Mouse (Mus musculus) midbrain, embryonic 16.5 days (tissue): ENCODE data around the gene Gpr35. TPM values are rescaled to one million over a fixed set of nuclear protein-coding genes. Genes with fewer than 3 reads are reported as not detected.

Experiments
- ATAC-seq: fragments of 200-750 bp; cut with Nextera tagmentation; 2 replicates; pipeline ENCODE4 v1.8.0; 2017; ENCODE audit warnings: moderate TSS enrichment
- H3K27ac ChIP-seq: fragments of 300-500 bp; sonication (generic); 2 replicates; pipeline ENCODE4 v1.5.1; 2014; ENCODE audit warnings: mild to moderate bottlenecking, low read length, mixed read lengths
- H3K27me3 ChIP-seq: fragments of 300-500 bp; sonication (generic); 2 replicates; pipeline ENCODE4 v1.6.1; 2014; ENCODE audit warnings: low read depth, low read length, mixed read lengths; ENCODE audit not compliant: control insufficient read depth, insufficient read depth
- H3K36me3 ChIP-seq: fragments of 300-500 bp; sonication (generic); 2 replicates; pipeline ENCODE4 v1.6.1; 2014; ENCODE audit warnings: mild to moderate bottlenecking, low read length, moderate library complexity, mixed read lengths; ENCODE audit not compliant: control insufficient read depth, insufficient read depth
- H3K4me1 ChIP-seq: fragments of 300-500 bp; sonication (generic); 2 replicates; pipeline ENCODE4 v1.6.1; 2014; ENCODE audit warnings: mild to moderate bottlenecking, low read length, mixed read lengths; ENCODE audit not compliant: control insufficient read depth, insufficient read depth
- H3K4me2 ChIP-seq: fragments of 300-500 bp; sonication (generic); 2 replicates; pipeline ENCODE4 v1.6.1; 2014; ENCODE audit warnings: mild to moderate bottlenecking, low read length, mixed read lengths
- H3K4me3 ChIP-seq: fragments of 300-500 bp; sonication (generic); 2 replicates; pipeline ENCODE4 v1.5.1; 2014; ENCODE audit warnings: low read depth, mild to moderate bottlenecking, low read length, moderate library complexity, mixed read lengths
- H3K9ac ChIP-seq: fragments of 300-500 bp; sonication (generic); 2 replicates; pipeline ENCODE4 v1.6.1; 2014; ENCODE audit warnings: low read depth, low read length, mixed read lengths
- H3K9me3 ChIP-seq: fragments of 300-500 bp; sonication (generic); replicated peaks from 2 replicates; pipeline ENCODE4 v1.6.1; 2014; ENCODE audit warnings: mild to moderate bottlenecking, low read length, mixed read lengths; ENCODE audit not compliant: control insufficient read depth, poor library complexity, severe bottlenecking
- WGBS: fragments of 180-500 bp; shearing (Covaris S2); extraction: QIAGEN DNeasy Blood & Tissue Kit; methylation state at CpG from one replicate; pipeline ENCODE4 v1.1.7; 2014; 5-methylcytosine and 5-hydroxymethylcytosine counted together
- polyA plus RNA-seq: library from polyadenylated mRNA; unstranded; fragments of >200 nt; fragmentation: Nextera tagmentation; extraction: Ambion mirVana; gene quantifications from 2 replicates; pipeline ENCODE4 v1.2.1, GENCODE M21; 2015

Gpr35 gene
- polyA plus RNA-seq, 1 experiment from 2014 or later: 0.18 TPM

GRCm38 (mm10) chr1:92971879-92972795, 21.5 kb downstream of the Gpr35 start:
- H3K9me3 ChIP-seq: no peaks in the 10 kb centered on the region
- H3K36me3 ChIP-seq: no peaks in the 10 kb centered on the region
- no peaks in the 10 kb centered on the region for H3K27me3 ChIP-seq
- no peak for ATAC-seq
- H3K4me2 ChIP-seq: no peak overlapping the region
- H3K27ac ChIP-seq: no peak overlapping the region
- H3K9ac ChIP-seq: no peak overlapping the region
- no peak overlapping the region for H3K4me3 ChIP-seq
- WGBS: 89% methylated on average over 7 of the region's 7 CpGs
- no peaks in the 10 kb centered on the region for H3K4me1 ChIP-seq

GRCm38 (mm10) chr1:92972854-92973253, 22.2 kb downstream of the Gpr35 start:
- Histone ChIP-seq H3K9ac (no peak overlapping the region), H3K36me3 (no peaks in the 10 kb centered on the region), H3K4me3 (no peak overlapping the region), H3K27me3 (no peaks in the 10 kb centered on the region), H3K9me3 (no peaks in the 10 kb centered on the region), H3K27ac (no peak overlapping the region), H3K4me1 (no peaks in the 10 kb centered on the region), H3K4me2 (no peak overlapping the region)
- WGBS: 60% methylated on average over 1 of the region's 1 CpGs
- no peak for ATAC-seq

- H3K4me2 ChIP-seq: no peak overlapping the region
These were observed 25.5 kb downstream of the Gpr35 start for GRCm38 (mm10) chr1:92976141-92976566.

GRCm38 (mm10) chr1:92978645-92979044, 28.0 kb downstream of the Gpr35 start:
- 47% methylated on average over 7 of the region's 7 CpGs for WGBS
- H3K4me3 ChIP-seq: no peak overlapping the region
- no peaks in the 10 kb centered on the region for H3K27me3 ChIP-seq
- no peak overlapping the region for H3K9ac ChIP-seq
- ATAC-seq: no peak
- H3K4me1 ChIP-seq: no peaks in the 10 kb centered on the region
- no peak overlapping the region for H3K4me2 ChIP-seq
- H3K27ac ChIP-seq: no peak overlapping the region
- no peaks in the 10 kb centered on the region for H3K9me3 ChIP-seq
- H3K36me3 ChIP-seq: no peaks in the 10 kb centered on the region

More at GRCm38 (mm10) chr1:92976141-92976566, 25.5 kb downstream of the Gpr35 start:
- H3K36me3 ChIP-seq: no peaks in the 10 kb centered on the region
- H3K9ac ChIP-seq: no peak overlapping the region
- H3K27ac ChIP-seq: no peak overlapping the region
- H3K4me1 ChIP-seq: no peaks in the 10 kb centered on the region
- 57% methylated on average over 6 of the region's 6 CpGs for WGBS
- no peak overlapping the region for H3K4me3 ChIP-seq
- no peak for ATAC-seq
- H3K9me3 ChIP-seq: no peaks in the 10 kb centered on the region
- no peaks in the 10 kb centered on the region for H3K27me3 ChIP-seq

GRCm38 (mm10) chr1:92979073-92979602, 28.5 kb downstream of the Gpr35 start:
- H3K4me2 ChIP-seq: no peak overlapping the region
- H3K9me3 ChIP-seq: no peaks in the 10 kb centered on the region
- H3K9ac ChIP-seq: no peak overlapping the region
- ATAC-seq: no peak
- no peak overlapping the region for H3K27ac ChIP-seq
- H3K4me3 ChIP-seq: no peak overlapping the region
- H3K27me3 ChIP-seq: no peaks in the 10 kb centered on the region
- WGBS: 46% methylated on average over 11 of the region's 11 CpGs
- H3K4me1 ChIP-seq: no peaks in the 10 kb centered on the region
- no peaks in the 10 kb centered on the region for H3K36me3 ChIP-seq

DNA sequence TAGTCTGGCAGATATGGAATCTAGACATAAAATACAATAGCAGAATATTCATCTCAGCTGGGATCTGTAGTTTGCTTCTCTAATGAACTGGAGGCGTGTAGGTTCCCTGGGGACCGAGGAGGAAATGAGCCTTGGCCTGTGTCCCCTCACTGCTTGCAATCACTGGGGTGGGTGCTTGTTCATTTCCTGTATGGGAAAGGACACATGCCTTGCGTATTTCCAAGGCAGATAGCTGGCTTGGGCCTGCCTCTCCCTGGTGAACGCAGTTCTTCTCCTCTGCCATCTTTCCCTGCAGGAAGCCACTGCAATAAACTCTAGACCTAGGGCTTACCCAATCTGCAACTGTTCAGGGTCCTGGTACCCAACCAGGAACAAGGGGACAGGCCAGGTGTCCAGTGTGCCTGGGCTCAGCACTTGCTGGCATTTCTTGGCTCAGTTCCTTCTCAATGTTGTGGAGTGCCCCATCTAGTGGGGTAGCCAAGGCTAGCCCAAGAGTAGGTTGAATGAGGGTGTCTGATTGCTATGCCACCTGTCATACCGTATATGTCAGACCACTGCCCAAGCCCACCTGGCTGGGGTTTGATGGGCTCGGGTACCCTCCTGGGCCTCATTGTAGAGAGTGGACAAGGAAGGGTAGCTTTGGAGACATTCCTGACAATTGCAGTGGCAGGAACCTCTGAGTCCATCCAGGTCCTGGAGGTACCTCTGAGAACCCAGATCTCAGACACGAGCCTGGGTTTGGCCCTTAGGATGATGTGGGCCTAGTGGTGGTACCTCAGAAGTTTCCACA, 30.6 kb downstream of the Gpr35 start:
- H3K9me3 ChIP-seq: no peaks in the 10 kb centered on the region
- WGBS: 88% methylated on average over 7 of the region's 7 CpGs
- H3K27me3 ChIP-seq: no peaks in the 10 kb centered on the region
- ATAC-seq: no peak
- no peak overlapping the region for H3K4me2 ChIP-seq
- no peak overlapping the region for H3K4me3 ChIP-seq
- H3K27ac ChIP-seq: no peak overlapping the region
- no peaks in the 10 kb centered on the region for H3K36me3 ChIP-seq
- no peak overlapping the region for H3K9ac ChIP-seq
- no peaks in the 10 kb centered on the region for H3K4me1 ChIP-seq

GRCm38 (mm10) chr1:92982931-92983605, 32.4 kb downstream of the Gpr35 start:
- Histone ChIP-seq H3K4me1 (no peaks in the 10 kb centered on the region), H3K27me3 (no peaks in the 10 kb centered on the region), H3K4me2 (no peak overlapping the region), H3K9ac (no peak overlapping the region), H3K4me3 (no peak overlapping the region), H3K36me3 (no peaks in the 10 kb centered on the region), H3K27ac (no peak overlapping the region), H3K9me3 (no peaks in the 10 kb centered on the region)
- no peak for ATAC-seq
- WGBS: 93% methylated on average over 17 of the region's 17 CpGs

GRCm38 (mm10) chr1:92984999-92985398, 34.3 kb downstream of the Gpr35 start:
- H3K9ac ChIP-seq: no peak overlapping the region
- H3K27ac ChIP-seq: no peak overlapping the region
- no peaks in the 10 kb centered on the region for H3K9me3 ChIP-seq
- H3K36me3 ChIP-seq: no peaks in the 10 kb centered on the region
- H3K4me2 ChIP-seq: no peak overlapping the region
- no peaks in the 10 kb centered on the region for H3K4me1 ChIP-seq
- no peak overlapping the region for H3K4me3 ChIP-seq
- no peaks in the 10 kb centered on the region for H3K27me3 ChIP-seq
- no peak for ATAC-seq
- 90% methylated on average over 5 of the region's 5 CpGs for WGBS
